Mouse (Mus musculus) thymus, postnatal 4 days (tissue): ENCODE data around the gene Setmar.

Experiments
- DNase-seq: peaks from one replicate; pipeline ENCODE4 v3.0.0; 2021

The Setmar gene

DNA sequence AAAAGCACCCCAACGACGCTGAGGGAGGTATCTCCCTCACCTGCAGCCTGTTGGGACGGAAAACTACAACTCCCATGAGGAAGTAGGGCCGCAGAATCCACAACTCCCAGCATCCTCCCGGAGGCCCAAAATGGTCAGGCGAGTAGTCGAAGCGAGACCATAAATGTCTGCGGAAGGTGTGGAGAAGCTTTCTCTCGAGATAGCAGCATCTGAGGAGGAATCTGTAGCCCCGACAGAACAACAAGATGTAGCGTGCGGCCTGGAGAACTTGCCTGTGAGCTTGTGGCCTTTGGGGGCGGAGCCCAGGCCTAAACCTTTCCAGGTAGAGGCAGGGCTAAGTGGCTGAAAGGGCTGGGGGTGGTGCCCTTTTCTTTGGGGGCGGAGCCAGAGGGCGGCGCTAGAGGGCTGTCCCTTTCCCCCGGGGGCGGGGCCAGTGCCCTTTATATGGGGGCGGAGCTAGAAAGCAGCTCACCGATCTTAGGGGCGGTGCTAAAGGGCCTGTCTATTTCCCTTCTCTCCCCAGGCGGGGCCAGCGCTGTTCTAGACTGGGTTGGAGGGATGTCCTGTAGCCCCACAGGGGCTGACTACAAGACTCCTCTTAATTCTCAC lies at the start of gene Setmar:
Gene Setmar, plus strand, starts transcription at position 128 of the 609 bp plus-strand sequence.
- peak; percentile 99 for DNase-seq

DNA sequence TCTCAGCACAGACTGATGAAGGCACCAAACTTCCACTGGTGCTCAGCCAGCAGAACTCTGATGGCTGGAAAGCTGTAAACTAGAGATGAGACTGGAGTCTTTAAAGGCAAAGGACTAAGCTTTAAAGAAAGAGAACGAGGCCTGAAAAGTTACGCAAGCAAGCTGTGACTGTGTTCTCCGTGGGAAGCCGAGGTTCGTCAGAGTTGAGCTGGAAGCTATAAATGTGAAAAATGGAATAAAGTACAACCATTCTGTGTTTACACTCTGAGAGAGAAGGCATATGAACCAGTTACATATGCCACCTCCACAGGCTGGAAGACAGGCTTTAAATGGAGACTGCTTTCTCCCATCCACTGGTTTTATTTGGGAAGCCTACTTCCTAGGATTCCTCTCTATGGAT lies 43.2 kb upstream of the Setmar start:
- no peak for DNase-seq

DNA sequence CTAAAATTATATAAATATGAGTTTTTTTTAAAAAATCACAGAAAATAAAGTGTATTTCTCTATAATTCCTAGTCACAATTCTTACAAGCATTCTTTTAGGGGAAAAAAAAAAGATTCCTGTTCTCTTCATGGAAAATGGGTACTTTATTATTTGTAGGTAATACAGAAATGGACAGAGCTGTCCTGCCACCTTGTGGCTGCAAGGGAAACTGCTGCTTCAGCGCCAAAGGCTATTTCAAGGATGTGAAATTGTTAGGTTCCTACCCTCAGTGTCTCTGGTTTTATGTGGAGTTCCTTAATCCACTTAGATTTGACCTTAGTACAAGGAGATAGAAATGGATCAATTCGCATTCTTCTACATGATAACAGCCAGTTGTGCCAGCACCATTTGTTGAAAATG lies 9.8 kb upstream of the Setmar start:
- peak; percentile 59 for DNase-seq

DNA sequence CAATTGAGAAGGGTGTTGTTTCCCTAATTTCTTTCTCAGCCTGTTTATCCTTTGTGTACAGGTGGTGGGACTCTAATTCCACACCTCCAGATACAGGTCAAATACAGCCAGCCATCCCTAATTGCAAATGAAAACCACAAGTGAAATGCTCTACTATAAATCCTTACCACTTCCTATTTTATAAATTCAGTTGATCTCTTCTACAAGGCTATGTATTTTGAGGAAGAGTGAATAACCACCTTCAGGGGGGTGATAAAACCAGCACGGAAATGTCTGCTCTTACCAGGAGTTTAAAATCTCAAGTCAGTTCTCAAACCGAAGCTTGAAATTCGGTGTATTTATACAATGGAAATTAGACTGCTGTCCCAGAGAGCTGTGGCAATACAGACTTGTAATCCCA lies 8.9 kb upstream of the Setmar start:
- DNase-seq: no peak

DNA sequence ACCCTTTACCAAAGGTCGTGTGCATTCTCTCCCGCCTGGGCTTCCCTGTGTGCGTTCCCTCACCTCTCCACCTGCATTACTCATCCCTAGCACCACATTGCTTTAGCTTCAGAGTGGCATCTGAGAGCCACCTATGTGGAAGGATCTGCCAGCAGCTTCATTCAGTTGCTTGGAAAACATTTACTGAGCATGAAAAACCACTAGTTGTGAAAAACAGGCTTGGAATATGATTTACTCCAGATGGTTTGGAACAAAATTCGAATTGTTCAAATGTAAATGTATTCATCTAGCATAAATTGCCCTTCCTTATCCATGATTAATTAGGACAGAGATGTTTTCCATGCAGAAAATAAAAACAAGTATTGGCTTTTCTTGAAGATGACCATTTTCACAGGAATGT lies 7.5 kb upstream of the Setmar start:
- DNase-seq: no peak

DNA sequence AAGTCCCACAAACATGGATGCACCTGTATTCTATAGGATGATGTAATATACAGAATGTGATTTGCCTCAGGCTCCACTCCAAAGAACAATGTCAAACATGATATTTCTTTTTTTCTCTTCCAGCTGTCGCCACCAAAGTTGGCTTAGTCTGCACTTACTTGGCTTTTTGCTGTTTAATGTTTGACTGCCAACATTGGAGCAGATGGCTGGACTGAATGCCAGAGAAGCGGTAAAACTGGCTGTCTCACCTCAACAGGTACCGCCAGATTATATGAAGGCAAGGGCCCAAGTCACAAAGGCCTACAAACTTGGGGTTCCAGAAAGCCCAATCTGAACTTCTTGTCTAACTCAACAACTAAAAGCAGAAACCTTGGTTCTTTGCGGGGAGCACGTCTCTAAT lies 6.8 kb upstream of the Setmar start:
- no peak for DNase-seq

DNA sequence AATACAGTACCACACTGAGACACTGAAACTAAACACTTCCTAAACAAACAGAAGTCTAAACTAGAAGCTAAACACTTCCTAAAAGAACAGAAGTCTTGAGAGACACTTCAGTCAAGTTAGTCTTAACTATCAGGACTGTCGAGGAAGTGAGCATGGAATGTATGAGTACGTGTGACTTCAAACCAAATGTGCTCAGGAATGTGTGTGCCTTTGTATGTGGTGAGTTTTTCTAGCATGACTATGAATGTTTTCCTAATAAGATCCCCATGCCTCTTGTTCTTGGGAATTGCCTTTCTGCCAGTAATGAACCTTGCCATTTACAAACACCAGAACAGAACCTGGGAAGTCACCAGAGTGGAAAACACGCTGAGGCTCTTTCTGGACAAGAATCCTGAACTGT lies 3.7 kb upstream of the Setmar start:
- no peak for DNase-seq

DNA sequence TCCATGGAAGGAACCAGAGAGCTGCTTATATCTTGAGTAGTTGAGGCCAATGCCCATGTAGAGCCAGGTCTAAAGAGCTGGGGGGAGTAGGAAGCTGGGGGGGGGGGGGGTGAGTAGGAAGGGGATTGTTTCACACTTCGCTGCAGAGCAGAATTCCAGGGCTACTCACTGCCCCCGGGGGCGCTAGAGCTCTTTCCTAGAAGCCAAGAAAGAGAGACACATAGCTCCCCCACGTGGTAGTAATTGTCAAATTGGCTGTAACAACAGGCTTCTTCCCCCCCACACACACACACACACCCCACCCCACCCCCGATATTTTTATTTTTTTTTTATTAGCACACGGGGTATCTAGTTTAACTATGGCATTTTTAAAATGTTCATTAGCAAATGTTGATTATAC lies 738 bp downstream of the Setmar start:
- DNase-seq: peak; percentile 89

DNA sequence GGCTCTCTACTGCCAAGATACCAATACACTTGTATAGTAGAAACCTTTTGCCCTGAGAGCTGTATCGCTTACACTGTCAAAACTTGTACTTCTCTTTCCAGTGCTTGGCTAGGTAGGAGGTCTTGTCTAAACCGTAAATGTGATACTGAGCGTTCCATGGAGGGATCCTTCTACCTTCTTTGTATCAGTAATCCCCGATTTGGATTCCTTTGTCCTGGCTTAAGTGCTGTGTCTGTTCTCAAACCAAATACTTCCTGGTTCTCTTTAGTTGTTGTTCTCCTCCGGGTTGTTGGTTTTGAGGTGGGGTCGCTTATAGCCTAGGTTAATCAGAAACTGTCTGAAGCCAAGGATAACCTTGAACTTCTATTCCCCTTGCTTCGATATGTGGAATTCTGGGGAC lies 6.1 kb downstream of the Setmar start:
- no peak for DNase-seq

DNA sequence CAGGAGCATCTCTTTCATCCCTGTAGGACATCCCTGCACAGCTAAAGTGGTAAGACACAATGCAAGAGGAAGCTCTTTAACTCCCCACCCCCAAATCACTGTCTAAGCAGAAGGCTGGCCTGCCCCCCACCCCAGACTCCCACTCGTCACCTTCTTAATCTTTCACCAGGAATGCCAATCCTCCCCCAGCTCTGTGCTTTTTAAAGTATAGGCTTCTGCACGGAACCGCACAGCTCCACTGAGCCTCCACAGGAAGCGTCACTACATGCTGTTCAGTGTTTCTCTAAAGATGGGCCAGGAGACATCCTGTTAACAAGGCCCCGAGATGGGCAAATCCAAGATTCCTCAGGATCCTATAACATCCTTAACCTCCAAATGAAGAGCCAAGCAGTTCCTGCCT lies 8.2 kb downstream of the Setmar start:
- no peak for DNase-seq

DNA sequence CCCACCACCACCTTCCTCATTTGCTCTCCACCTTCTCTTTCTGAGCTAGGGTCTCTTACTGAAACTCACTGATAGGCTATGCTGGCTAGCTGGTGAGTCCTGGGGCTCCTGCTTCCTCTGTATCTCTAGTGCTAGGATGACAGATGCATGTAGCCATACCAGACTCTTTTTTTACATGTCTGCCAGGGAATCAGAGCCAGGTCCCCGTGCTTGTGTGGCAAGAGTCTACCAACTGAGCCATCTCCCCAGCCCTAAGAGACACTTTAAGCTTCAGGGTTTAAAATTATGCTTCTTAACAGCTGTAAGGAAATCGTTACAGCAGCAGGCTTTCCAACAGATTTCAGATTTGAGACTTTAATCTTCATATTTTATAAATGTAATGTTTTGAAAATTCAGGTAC lies 9.1 kb downstream of the Setmar start:
- no peak for DNase-seq

DNA sequence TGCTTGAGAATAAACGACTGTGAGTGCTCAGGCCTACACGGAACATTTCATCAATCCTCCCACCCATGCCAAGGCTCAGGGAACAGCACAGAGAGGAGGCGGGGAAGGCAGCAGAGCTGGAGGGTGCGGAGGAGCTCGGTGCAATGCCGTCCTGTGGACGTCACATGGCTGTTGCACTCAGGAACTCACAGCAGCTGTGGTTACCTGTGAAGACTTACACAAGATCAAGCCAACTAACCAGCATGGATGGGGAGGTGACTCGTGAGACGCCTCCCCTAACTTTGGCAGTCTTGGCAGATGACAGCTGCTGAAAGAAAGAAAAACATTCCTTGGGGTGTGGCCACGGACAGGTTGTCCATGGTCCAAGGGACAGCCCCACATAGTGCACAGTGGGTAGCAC lies 9.8 kb downstream of the Setmar start:
- DNase-seq: no peak

DNA sequence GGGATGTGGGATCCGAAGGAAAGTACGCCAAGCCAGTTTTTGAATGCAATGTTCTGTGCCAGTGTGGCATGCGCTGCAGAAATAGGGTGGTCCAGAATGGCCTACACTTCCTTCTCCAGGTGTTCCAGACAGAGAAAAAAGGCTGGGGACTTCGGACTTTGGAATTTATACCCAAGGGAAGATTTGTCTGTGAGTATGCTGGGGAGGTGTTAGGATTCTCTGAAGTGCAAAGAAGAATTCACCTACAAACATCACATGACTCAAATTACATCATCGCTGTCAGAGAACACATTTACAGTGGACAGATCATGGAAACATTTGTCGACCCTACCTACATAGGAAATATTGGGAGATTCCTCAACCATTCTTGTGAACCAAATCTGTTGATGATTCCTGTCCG lies 11.0 kb downstream of the Setmar start:
- DNase-seq: no peak

DNA sequence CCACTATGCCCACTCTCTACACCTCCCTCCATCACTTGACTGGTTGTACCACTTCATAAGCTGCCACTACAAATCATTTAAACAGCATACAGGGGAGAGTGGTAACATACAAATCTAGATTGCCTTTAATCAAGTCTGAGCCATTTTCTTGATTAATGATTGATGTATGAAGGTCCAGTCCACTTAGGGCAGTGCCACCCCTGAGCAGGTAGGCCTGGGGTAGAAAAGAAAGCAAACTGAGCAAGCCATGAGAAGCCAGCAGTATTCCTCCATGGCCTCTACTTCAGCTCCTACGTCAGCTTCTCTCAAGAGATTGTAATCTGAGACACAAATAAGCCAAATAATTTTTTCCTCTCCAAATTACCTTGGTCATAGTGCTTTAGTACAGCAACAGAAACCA lies 26.5 kb downstream of the Setmar start:
- no peak for DNase-seq

DNA sequence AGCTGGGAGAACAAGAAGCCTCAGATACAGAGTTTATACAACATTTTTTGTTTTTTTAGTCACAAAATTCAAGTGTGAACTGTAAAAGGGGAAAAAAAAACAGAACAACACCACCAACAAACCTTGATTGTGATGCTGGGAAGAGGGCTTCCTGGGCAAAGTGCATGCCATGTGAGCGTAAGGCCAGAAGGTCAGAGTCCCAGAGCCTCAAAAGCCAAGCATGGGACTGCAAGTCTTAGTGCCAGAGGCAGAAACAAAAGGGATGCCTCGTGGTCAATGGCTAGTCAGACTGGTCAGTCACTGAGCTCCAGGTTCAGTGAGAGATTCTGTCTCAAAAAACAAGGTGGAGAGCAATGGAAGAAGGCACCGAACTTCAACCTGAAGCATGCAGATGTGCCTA lies 27.8 kb downstream of the Setmar start:
- DNase-seq: no peak

DNA sequence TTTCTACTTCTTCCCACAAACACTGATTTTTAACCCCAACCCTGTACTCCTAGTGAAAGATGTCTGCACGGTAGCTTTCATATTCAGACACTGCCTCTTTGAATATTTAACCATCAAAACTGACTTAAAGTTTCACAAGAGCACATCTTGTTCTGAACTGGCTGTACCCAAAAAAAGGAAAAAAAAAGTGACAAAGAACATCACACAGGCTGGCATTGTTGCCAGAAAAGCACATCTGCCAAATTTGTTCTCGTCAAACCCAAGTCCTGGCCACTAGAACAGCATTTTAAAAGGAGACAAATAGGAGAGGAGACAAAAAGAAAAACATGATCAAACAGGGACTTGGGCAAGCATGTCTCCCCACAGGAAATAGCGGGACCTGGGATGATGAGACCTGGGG lies 28.6 kb downstream of the Setmar start:
- DNase-seq: no peak

DNA sequence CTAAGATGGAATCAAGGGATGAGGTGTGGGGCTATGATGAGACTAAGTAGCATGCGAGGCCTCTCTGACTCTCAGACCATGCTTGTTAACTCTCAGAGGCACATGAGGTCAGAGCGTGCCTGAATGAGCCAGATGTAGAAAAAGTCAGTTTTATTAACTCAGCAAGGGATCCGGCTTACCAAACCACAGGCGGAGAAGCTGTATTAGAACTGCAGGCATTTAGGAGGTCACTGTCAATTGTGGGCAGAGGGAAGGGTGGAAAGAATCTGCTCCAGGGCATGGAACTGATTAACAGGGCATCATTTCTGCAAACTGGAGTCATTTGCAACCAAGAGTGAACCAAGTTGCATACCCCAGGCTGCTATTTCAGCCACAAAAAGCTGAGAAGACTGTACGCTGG lies 30.6 kb downstream of the Setmar start:
- no peak for DNase-seq

DNA sequence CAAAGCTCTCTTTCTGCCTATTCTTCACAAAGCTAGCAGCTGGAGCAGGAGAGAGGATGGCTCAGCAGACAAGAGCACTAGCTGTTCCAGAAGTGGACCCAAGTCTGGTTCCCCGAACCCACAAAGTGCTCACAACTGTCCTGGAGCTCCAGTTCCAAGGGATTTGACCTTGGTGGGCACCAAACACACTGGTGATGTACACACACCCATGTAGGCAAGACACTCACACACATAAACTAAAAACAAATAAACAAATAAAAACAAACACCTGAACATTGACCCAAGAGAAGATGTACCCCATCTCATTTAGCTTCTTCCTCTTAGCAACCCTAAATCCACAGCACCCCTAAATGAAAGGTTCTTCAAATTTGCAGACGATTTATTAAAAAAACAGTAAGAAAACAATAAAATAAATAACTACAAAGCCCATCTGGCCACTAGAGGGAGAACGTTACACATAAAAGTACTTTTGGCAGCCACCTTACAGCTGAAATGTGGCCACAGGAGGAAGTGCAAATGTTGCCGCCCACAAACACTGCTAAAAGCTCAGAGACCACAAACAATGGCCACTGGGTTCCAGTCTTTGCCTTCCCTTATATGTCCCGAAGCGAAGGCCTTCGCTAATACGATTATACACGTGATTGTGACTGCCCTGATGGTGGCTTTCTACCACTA lies 33.5 kb downstream of the Setmar start:
- peak; percentile 63 for DNase-seq

DNA sequence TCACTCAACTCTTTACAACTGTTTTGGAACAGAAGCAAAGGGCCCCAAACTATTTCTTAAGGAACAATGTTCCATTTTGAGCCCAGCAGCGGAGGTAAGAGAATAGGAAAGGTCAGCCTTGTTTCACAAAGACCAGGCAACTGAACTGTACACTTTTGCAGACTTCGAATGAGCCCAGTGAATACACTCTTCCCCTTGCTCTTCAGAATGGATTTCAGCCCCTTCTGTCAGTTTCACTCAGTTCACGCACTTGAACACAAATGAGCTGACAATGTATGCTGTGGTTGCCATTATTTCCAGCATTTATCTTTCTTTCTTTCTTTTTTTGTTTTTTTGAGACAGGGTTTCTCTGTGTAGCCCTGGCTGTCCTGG lies 34.0 kb downstream of the Setmar start:
- no peak for DNase-seq

DNA sequence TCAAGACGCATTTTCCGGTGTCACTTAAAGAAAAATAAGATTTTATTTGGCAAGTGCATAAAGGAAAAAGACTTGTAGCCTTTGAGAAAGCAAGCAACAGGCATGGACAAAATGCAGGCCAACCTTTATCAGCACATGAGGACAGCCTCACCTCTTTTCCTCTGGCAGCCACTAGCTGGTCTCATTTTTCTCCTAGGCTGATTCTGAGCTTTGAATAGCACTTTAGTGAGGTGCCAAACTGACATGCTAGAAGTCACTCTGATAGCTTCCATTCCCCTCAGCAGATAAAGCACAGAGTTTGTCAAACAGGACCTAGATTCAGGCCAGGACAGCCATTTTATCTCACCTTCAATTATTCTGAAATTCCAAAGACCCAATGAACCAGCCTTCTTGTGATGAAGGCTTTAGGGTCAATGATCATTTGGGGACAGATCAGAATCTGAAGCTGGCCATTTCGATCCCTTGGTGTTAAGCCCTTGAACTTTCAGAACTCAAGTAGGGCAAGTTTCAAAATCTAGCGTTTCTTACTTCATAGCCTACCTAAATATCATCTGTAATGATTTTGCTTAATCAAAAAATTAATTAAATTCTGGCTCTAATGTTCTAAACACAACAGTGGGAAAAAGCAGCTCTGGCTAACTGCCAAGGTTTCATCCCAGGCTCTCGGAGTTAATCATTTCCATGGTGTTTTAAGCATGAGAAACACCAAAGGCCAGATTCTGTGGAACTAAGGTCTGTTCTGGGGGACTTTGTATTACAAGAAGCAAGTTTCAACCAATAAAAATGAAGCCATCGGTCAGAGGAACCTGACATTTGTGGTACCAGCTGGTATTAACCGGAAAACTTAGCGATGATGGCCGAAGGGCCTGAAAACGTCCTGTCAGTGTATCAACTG lies 37.3 kb downstream of the Setmar start:
- DNase-seq: no peak

DNA sequence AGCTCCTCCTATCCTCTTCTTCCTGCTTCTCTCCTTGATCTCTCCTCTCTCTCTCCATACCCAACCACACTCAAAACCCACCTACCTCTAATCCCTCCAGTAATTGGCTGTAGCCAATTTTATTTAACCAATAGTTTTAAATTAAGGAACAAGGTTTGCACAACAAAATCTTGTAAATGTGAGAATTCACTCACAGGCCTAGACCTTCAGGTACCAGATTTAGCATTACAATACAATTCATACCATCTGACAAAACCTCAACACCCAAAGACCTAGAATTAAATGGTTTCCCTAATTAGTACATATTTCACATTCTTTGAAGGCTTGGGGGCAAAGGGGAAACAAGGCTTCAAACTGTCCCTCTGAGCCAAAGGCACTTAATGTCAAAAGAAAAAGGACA lies 42.5 kb downstream of the Setmar start:
- no peak for DNase-seq

DNA sequence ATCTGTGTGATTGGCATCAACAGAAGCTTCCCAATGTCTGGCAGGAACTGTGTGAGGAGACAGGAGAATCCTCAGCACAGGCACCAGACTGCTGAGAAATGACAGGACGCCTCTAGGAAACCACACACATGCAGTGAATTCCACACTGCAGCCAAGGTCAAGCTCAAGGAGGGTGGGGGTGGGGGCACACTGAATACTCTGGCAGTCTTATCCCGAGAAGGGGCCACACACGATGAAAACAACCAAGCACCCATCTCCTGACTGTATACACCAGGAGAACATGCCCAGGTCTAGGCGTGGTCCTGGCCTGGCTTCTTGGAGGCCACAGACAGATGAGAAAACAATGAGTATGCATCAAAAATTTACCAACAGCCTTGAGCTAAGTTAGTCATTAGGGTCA lies 45.5 kb downstream of the Setmar start:
- no peak for DNase-seq

DNA sequence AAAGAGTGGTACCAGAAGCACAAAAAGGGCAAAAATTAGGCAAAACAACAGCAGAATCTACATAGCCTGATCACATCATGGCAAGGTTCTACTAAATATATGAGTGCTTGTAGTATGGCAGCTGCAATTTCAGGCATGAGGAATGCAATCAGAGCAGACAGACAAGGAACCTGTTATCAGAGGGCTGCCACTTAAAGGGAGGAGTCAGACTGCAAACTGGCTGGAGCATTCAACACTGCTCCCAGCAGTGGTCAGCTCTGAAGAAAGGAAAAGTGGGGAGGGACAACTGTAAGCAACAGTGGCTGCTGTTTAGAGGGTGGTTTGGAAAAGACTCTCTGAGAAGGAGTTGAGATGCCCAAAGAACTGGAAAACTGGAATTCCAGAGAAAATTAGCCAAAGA lies 46.8 kb downstream of the Setmar start:
- DNase-seq: no peak

DNA sequence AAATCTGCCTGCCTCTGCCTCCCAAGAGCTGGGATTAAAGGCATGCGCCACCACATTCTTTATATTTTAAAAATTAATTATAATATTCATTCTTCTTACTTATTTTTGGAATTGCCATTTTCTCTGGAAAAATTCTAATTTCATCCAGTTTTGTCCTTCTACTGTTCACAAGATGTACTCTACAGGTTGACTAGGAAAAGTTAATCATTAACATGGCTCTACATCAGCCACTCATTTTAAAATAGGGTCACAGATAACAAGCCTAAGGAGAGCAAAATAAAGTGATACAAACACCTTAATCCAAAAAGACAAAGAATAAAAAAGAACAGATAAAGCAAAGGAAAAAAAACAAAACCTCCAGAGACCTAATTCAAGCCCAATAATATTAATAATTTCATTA lies 50.1 kb downstream of the Setmar start:
- no peak for DNase-seq
